Mouse (Mus musculus): Measurements from ENCODE around the gene Rps16. TPM values are rescaled to one million over a fixed set of nuclear protein-coding genes. Genes with fewer than 3 reads are reported as not detected.

Rps16 gene
- polyA plus RNA-seq, 1 experiment: 4,542 TPM

DNA sequence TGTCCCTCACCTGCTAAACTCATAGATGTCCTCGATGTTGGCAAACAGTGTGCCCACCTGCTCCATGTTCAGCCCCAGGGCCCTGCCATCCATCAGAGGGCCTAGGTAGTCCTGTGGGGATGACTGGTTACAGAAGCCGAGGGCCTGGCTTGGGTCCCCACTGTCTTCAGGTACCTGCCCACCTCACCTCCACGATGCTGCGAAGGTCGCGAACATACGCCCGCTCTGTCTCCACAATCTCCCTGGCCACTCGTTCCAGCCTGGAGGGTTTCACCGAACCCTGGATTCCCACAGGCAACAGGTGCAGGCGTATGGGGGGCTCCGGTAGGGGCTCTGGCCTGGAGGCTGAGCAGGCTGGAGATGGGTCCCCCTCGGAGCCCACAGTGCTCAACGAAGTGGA is 19.6 kb downstream of the Rps16 start:
- Histone ChIP-seq H3K27me3 (ENCODE audit: control insufficient read depth, insufficient read depth, insufficient read length) (no peaks in the 10 kb centered on the region), H3K36me3 (ENCODE audit: control insufficient read depth, insufficient read depth) (no peaks in the 10 kb centered on the region), H3ac (ENCODE audit: control insufficient read depth, insufficient read length) (no peak overlapping the region), H3K4me2 (ENCODE audit: low read depth) (peak overlapping the region; percentile 78), H3K4me3 (peak overlapping the region; percentile 86), H3K79me2 (ENCODE audit: control insufficient read depth, insufficient read depth) (peaks cover 19% of the 10 kb centered on the region)
- TF ChIP-seq POLR2A (IDR thresholded peaks at IDR 0.05; ENCODE audit: insufficient read length, low read depth) (no peak), SRF (IDR thresholded peaks at IDR 0.05; ENCODE audit: control insufficient read depth, insufficient read length, low read depth) (no peak), E2F4 (IDR thresholded peaks at IDR 0.05; ENCODE audit: insufficient read depth) (no peak), MYOG (IDR thresholded peaks at IDR 0.05; ENCODE audit: control insufficient read depth in 1 of 3, insufficient read depth in 1 of 3, insufficient read length in 2 of 3, low read depth in 2 of 3) (no peak), TCF3 (IDR thresholded peaks at IDR 0.05; ENCODE audit: insufficient read length, low read depth) (no peak), TCF12 (IDR thresholded peaks at IDR 0.05; ENCODE audit: insufficient read depth, poor library complexity, severe bottlenecking) (no peak), USF1 (IDR thresholded peaks at IDR 0.05; ENCODE audit: low read depth) (no peak), POLR2AphosphoS2 (IDR thresholded peaks at IDR 0.05; ENCODE audit: insufficient read length, low read depth) (no peak), MYOD1 (IDR thresholded peaks at IDR 0.05; ENCODE audit: control insufficient read depth in 1 of 3, insufficient read length in 2 of 3, low read depth in 2 of 3) (no peak), MAX (IDR thresholded peaks at IDR 0.05; ENCODE audit: low read depth) (no peak), REST (IDR thresholded peaks at IDR 0.05; ENCODE audit: insufficient read depth, insufficient read length) (no peak), CEBPB (IDR thresholded peaks at IDR 0.05; ENCODE audit: insufficient read depth, poor library complexity, severe bottlenecking) (no peak)

GRCm38 (mm10) chr7:28370977-28371513 is 20.6 kb downstream of the Rps16 start:
- no peak for TF ChIP-seq TCF12 (IDR thresholded peaks at IDR 0.05; ENCODE audit: insufficient read depth, poor library complexity, severe bottlenecking)
- peak in 1 of 3 experiments; percentile 11 for TF ChIP-seq MYOG (IDR thresholded peaks at IDR 0.05; ENCODE audit: control insufficient read depth in 1 of 3, insufficient read depth in 1 of 3, insufficient read length in 2 of 3, low read depth in 2 of 3)
- TF ChIP-seq MYOD1 (IDR thresholded peaks at IDR 0.05; ENCODE audit: control insufficient read depth in 1 of 3, insufficient read length in 2 of 3, low read depth in 2 of 3): peak in 2 of 3 experiments; percentile 20 to 35
- Histone ChIP-seq H3K27me3 (ENCODE audit: control insufficient read depth, insufficient read depth, insufficient read length) (no peaks in the 10 kb centered on the region), H3ac (ENCODE audit: control insufficient read depth, insufficient read length) (peak overlapping the region; percentile 58), H3K79me2 (ENCODE audit: control insufficient read depth, insufficient read depth) (peaks cover 22% of the 10 kb centered on the region), H3K4me2 (ENCODE audit: low read depth) (peak overlapping the region; percentile 78), H3K4me3 (peak overlapping the region; percentile 86), H3K36me3 (ENCODE audit: control insufficient read depth, insufficient read depth) (no peaks in the 10 kb centered on the region)

DNA sequence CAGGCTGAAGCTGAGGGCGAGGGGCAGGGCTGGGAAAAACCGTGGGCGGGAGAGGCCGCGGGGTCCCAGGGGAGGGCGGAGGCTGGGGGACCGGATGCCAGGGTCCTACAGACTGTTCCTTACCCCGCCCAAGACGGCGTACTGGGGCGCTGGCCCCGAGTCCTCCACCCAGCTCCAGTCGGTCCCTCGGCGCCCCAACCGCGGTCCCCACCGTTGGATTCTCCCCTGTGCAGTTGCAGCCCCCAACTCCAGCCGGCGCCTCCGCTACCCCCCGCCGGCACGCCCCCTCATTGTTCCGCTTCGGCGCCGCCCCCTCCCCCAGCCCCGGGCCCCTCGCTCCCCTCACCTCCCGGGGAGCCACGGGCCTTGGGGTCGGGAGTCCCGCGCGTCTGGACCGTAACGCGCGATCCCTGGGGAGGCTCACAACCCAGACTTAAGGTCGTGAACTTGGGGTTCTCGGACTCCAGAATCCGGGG is 21.1 kb downstream of the Rps16 start:
- H3K4me2 ChIP-seq (ENCODE audit: low read depth): peak overlapping the region; percentile 78
- peak overlapping the region; percentile 86 for H3K4me3 ChIP-seq
- no peaks in the 10 kb centered on the region for H3K27me3 ChIP-seq (ENCODE audit: control insufficient read depth, insufficient read depth, insufficient read length)
- H3ac ChIP-seq (ENCODE audit: control insufficient read depth, insufficient read length): peak overlapping the region; percentile 58
- H3K79me2 ChIP-seq (ENCODE audit: control insufficient read depth, insufficient read depth): peaks cover 27% of the 10 kb centered on the region
- H3K36me3 ChIP-seq (ENCODE audit: control insufficient read depth, insufficient read depth): no peaks in the 10 kb centered on the region
- no peak for TF ChIP-seq TCF12 (IDR thresholded peaks at IDR 0.05; ENCODE audit: insufficient read depth, poor library complexity, severe bottlenecking)
- TF ChIP-seq POLR2AphosphoS2 (IDR thresholded peaks at IDR 0.05; ENCODE audit: insufficient read length, low read depth): no peak
- peak; percentile 55 for TF ChIP-seq POLR2A (IDR thresholded peaks at IDR 0.05; ENCODE audit: insufficient read length, low read depth)

DNA sequence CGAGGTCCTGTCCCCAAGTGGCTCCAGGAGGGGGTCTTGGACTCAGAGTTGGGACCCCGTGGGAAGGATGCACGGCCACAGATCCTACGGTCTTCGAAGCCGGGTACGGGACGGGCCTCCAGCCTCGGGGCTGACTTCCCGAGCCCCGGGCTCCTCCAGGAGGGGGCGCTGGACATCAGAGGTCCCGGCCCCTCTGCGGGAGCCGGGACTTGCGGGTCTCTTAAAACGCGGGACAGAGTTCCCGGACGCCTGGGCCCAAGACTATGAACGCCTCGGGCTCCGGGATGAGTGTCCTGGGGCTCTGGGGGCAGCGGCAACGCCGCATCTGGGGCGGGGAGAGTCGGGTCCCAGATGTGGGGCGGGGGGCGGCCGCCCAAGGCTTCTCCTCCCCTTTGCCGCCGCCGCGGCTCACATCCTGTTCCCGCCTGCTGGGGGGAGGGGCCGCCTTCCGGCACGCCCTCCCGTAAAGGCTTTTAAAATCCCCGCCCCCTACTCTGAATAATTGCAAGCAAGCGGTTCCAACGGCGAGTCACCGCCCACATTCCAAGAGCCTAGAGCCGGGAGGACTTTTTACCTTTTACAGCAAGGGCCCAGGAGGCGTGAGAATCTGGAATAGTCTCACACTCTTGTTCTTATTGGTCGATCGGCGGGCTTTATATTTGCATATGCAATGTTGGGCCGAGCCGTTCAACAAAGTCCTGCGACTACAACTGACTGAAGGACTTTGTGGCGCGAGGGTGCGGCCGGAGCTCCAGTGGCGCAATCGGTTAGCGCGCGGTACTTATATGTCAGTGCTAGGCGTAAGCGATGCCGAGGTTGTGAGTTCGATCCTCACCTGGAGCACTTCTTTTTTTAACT is 22.0 kb downstream of the Rps16 start, which contains the start of gene Plekhg2:
Gene Plekhg2, minus strand, starts transcription at position 349 of the 858 bp plus-strand sequence.
- H3K27me3 ChIP-seq (ENCODE audit: control insufficient read depth, insufficient read depth, insufficient read length): no peaks in the 10 kb centered on the region
- peaks cover 36% of the 10 kb centered on the region for H3K79me2 ChIP-seq (ENCODE audit: control insufficient read depth, insufficient read depth)
- H3K4me2 ChIP-seq (ENCODE audit: low read depth): peak within 1 kb of the TSS; percentile 78
- H3ac ChIP-seq (ENCODE audit: control insufficient read depth, insufficient read length): peak within 1 kb of the TSS; percentile 58
- H3K4me3 ChIP-seq: peak within 1 kb of the TSS; percentile 86
- no peak for TF ChIP-seq MYOD1 (IDR thresholded peaks at IDR 0.05; ENCODE audit: control insufficient read depth in 1 of 3, insufficient read length in 2 of 3, low read depth in 2 of 3)
- TF ChIP-seq POLR2A (IDR thresholded peaks at IDR 0.05; ENCODE audit: insufficient read length, low read depth): peak; percentile 46
- no peak for TF ChIP-seq POLR2AphosphoS2 (IDR thresholded peaks at IDR 0.05; ENCODE audit: insufficient read length, low read depth)
- TF ChIP-seq MYOG (IDR thresholded peaks at IDR 0.05; ENCODE audit: control insufficient read depth in 1 of 3, insufficient read depth in 1 of 3, insufficient read length in 2 of 3, low read depth in 2 of 3): no peak
- TF ChIP-seq SRF (IDR thresholded peaks at IDR 0.05; ENCODE audit: control insufficient read depth, insufficient read length, low read depth): peak; percentile 93
- TF ChIP-seq MAX (IDR thresholded peaks at IDR 0.05; ENCODE audit: low read depth): no peak
- peak; percentile 51; the same call in 1 of the 2 replicates for TF ChIP-seq CEBPB (IDR thresholded peaks at IDR 0.05; ENCODE audit: insufficient read depth, poor library complexity, severe bottlenecking)
- TF ChIP-seq TCF3 (IDR thresholded peaks at IDR 0.05; ENCODE audit: insufficient read length, low read depth): no peak
- peak; percentile 69 for TF ChIP-seq E2F4 (IDR thresholded peaks at IDR 0.05; ENCODE audit: insufficient read depth)
- no peak for TF ChIP-seq USF1 (IDR thresholded peaks at IDR 0.05; ENCODE audit: low read depth)
- TF ChIP-seq REST (IDR thresholded peaks at IDR 0.05; ENCODE audit: insufficient read depth, insufficient read length): no peak
- TF ChIP-seq TCF12 (IDR thresholded peaks at IDR 0.05; ENCODE audit: insufficient read depth, poor library complexity, severe bottlenecking): no peak
- H3K36me3 ChIP-seq (ENCODE audit: control insufficient read depth, insufficient read depth): no peaks in the 10 kb centered on the region
